Mouse (Mus musculus) lung, embryonic 15.5 days (tissue): Measurements from ENCODE around the gene Thtpa. TPM values are rescaled to one million over a fixed set of nuclear protein-coding genes. Genes with fewer than 3 reads are reported as not detected.

Source experiments
- ATAC-seq: fragments of 200-750 bp; cut with Nextera tagmentation; 2 replicates; pipeline ENCODE4 v1.8.0; 2017; ENCODE audit warnings: moderate number of reproducible peaks, borderline replicate concordance; ENCODE audit not compliant: low FRiP score, low TSS enrichment; ENCODE audit errors: extremely low read depth
- H3K27ac ChIP-seq: fragments of 300-500 bp; sonication (generic); 2 replicates; pipeline ENCODE4 v1.5.1; 2015; ENCODE audit warnings: moderate library complexity, mild to moderate bottlenecking, inconsistent platforms
- H3K27me3 ChIP-seq: fragments of 300-500 bp; sonication (generic); 2 replicates; pipeline ENCODE4 v1.6.1; 2015; ENCODE audit warnings: inconsistent platforms
- H3K36me3 ChIP-seq: fragments of 300-500 bp; sonication (generic); 2 replicates; pipeline ENCODE4 v1.6.1; 2015; ENCODE audit warnings: inconsistent platforms
- H3K4me1 ChIP-seq: fragments of 300-500 bp; sonication (generic); 2 replicates; pipeline ENCODE4 v1.6.1; 2015; ENCODE audit warnings: inconsistent platforms
- H3K4me2 ChIP-seq: fragments of 300-500 bp; sonication (generic); 2 replicates; pipeline ENCODE4 v1.6.1; 2015; ENCODE audit warnings: inconsistent platforms, mild to moderate bottlenecking, moderate library complexity
- H3K4me3 ChIP-seq: fragments of 300-500 bp; sonication (generic); 2 replicates; pipeline ENCODE4 v1.5.1; 2015; ENCODE audit warnings: mild to moderate bottlenecking, inconsistent platforms
- H3K9ac ChIP-seq: fragments of 300-500 bp; sonication (generic); 2 replicates; pipeline ENCODE4 v1.6.1; 2015; ENCODE audit warnings: inconsistent platforms
- H3K9me3 ChIP-seq: fragments of 300-500 bp; sonication (generic); 2 replicates; pipeline ENCODE4 v1.6.1; 2016; ENCODE audit warnings: inconsistent platforms
- WGBS: fragments of 180-500 bp; shearing (Covaris S2); methylation state at CpG from one replicate; pipeline ENCODE4 v1.1.7; 2015; 5-methylcytosine and 5-hydroxymethylcytosine counted together
- polyA plus RNA-seq: library from polyadenylated mRNA; unstranded; fragments of >200 nt; fragmentation: Nextera tagmentation; extraction: Ambion mirVana; gene quantifications from 2 replicates; pipeline ENCODE4 v1.2.1, GENCODE M21; 2015

The Thtpa gene
- polyA plus RNA-seq, 1 experiment from 2014 or later: 22.0 TPM

DNA sequence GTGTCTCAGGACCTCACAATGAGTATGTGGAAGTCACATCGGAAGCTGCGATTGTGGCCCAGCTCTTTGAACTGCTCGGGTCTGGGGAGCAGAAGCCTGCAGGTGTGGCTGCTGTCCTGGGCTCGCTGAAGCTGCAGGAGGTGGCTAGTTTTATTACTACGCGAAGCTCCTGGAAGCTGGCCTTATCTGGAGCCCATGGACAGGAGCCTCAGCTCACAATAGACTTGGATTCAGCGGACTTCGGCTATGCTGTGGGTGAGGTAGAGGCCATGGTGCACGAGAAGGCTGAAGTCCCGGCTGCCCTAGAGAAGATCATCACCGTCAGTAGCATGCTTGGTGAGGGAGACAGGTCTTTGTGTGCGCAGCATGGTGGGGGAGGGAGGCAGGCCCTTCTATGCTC lies 1.1 kb downstream of the Thtpa start:
- Histone ChIP-seq H3K4me1 (peaks cover 34% of the 10 kb centered on the region), H3K27ac (no peak overlapping the region), H3K4me2 (peak overlapping the region; percentile 67), H3K9me3 (no peaks in the 10 kb centered on the region), H3K36me3 (peaks cover 3% of the 10 kb centered on the region; the same call in 1 of the 2 replicates), H3K27me3 (no peaks in the 10 kb centered on the region), H3K9ac (peak overlapping the region; percentile 66), H3K4me3 (peak overlapping the region; percentile 72)
- no peak for ATAC-seq
- WGBS: 60% methylated on average over 12 of the region's 12 CpGs

DNA sequence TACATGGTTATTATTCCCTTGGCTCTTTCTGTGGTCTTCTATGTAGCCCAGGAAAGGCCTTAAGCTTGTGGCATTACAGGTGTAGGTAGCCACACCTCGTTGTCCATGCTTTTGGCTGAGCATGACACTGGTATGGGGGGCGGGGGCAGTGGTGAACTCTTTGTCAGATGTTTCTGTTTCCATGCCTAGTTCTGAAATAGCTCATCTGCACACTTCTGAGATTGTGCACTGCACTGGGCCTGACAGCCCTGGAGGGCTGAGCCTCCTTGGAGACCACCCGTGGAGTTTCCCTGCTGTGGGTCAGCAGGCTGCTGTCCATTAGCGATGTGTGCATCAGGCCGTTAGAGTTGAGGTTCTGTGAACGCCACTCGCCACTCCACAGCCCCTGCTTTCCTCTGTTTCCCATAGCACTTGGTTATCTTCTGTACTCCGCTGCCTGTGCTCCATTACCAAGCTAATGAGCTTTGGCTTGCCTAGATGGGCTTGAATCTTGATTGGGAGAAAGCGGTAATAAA lies 2.0 kb downstream of the Thtpa start:
- 51% methylated on average over 9 of the region's 9 CpGs for WGBS
- H3K9ac ChIP-seq: no peak overlapping the region
- no peaks in the 10 kb centered on the region for H3K27me3 ChIP-seq
- H3K36me3 ChIP-seq: peaks cover 8% of the 10 kb centered on the region; the same call in 1 of the 2 replicates
- H3K4me2 ChIP-seq: peak overlapping the region; percentile 22; the same call in 1 of the 2 replicates
- H3K4me3 ChIP-seq: no peak overlapping the region
- no peak overlapping the region for H3K27ac ChIP-seq
- ATAC-seq: no peak
- H3K4me1 ChIP-seq: peaks cover 27% of the 10 kb centered on the region
- no peaks in the 10 kb centered on the region for H3K9me3 ChIP-seq

DNA sequence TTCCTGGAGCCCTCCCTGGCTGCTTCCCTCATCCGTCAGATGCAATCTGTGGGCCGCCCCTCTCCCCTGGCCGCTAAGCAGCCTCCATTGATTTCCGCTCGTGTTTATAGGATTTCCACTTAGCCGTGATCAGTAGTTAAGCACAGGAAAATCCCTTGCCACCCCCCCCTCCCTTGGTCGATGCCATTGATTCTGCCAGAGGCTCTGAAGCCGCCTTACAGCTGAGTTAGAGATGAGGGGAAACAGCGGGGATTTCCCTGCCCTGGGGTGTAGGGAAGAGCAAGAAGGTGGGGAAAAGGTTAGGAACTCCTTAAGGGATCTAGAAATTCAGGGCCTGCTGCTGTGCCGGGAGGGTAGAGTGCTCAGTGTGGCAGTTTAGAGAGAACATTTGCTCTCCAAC lies 3.1 kb downstream of the Thtpa start:
- no peak for ATAC-seq
- 67% methylated on average over 10 of the region's 10 CpGs for whole genome bisulfite sequencing
- Histone ChIP-seq H3K36me3 (peaks cover 8% of the 10 kb centered on the region; the same call in 1 of the 2 replicates), H3K27ac (peak overlapping the region; percentile 61), H3K9ac (no peak overlapping the region), H3K4me3 (no peak overlapping the region), H3K9me3 (no peaks in the 10 kb centered on the region), H3K4me1 (peaks cover 27% of the 10 kb centered on the region), H3K27me3 (no peaks in the 10 kb centered on the region), H3K4me2 (no peak overlapping the region)

DNA sequence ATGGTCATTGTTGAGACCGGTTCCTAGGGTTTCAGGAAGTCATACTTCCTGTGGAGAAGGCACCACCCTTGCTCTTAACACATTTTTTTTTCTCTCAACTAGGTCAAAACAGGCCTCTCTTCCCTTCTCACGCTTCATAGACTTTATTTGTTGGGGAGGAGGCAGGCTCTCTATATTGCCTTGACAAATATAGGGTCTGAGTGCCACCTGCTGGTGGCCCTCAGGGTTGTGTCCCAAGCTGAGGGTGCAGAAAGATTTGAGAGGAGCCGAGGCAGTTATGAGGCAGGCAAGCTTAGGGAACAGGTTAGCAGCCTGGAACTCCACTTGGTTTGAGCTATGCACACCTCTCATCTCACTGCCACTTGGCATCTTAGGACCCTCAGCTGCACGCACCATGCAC lies 3.5 kb downstream of the Thtpa start:
- H3K4me1 ChIP-seq: peaks cover 27% of the 10 kb centered on the region
- H3K4me3 ChIP-seq: no peak overlapping the region
- H3K4me2 ChIP-seq: no peak overlapping the region
- WGBS: 49% methylated on average over 4 of the region's 4 CpGs
- H3K27me3 ChIP-seq: no peaks in the 10 kb centered on the region
- no peak overlapping the region for H3K9ac ChIP-seq
- H3K27ac ChIP-seq: peak overlapping the region; percentile 61
- ATAC-seq: no peak
- no peaks in the 10 kb centered on the region for H3K9me3 ChIP-seq
- H3K36me3 ChIP-seq: peaks cover 8% of the 10 kb centered on the region; the same call in 1 of the 2 replicates

DNA sequence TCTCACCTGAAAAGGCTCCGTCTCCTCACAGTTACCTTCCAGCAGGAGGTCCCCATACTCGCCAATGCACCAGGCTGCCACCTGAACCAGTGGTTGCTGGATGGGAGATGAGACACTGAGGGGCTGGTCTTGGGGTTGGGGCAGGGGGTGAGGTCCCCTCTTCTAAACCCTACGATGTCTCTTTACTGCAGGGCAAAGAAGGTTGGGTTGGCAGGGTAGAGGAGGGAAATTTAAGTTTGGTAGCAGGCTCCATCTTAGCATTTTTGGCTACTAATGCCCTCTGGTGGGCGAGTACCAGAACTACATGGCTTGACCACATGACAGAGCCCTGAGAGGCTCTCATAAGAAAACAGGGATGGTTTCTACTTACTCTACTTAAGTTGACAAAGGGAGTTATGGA lies 7.0 kb downstream of the Thtpa start:
- H3K4me3 ChIP-seq: no peak overlapping the region
- no peak overlapping the region for H3K9ac ChIP-seq
- H3K4me1 ChIP-seq: peaks cover 28% of the 10 kb centered on the region
- no peaks in the 10 kb centered on the region for H3K27me3 ChIP-seq
- no peak overlapping the region for H3K27ac ChIP-seq
- no peak for ATAC-seq
- H3K9me3 ChIP-seq: no peaks in the 10 kb centered on the region
- 51% methylated on average over 4 of the region's 4 CpGs for WGBS
- H3K36me3 ChIP-seq: peaks cover 8% of the 10 kb centered on the region; the same call in 1 of the 2 replicates
- H3K4me2 ChIP-seq: no peak overlapping the region

DNA sequence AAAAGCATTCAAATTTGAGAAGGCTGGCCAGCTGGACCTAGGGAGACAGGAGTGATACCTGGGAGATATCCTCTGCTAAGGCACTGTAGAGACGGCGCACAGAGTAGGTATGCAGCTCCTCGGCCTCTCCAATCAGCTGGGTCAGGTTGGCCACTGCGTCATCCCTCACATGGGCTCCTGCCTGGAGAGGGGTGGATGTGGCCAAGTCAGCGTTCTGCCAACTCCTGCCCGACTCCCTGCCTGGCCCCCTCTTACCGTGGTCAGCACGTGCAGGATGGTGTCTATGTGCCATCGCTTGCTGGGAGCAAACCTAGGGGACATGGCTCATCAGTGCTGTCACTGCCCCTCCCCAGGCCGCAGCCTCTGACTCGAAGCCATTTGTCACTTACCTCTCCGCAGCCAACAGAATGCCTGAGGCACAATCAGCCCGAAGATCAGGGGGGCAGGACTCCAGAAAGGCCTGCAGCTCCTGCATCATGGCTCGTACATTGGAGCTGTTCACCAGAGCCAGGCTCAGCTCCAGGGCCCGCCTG lies 7.7 kb downstream of the Thtpa start:
- H3K36me3 ChIP-seq: peaks cover 8% of the 10 kb centered on the region; the same call in 1 of the 2 replicates
- WGBS: 76% methylated on average over 15 of the region's 15 CpGs
- peaks cover 25% of the 10 kb centered on the region for H3K4me1 ChIP-seq
- H3K27ac ChIP-seq: no peak overlapping the region
- no peak for ATAC-seq
- no peak overlapping the region for H3K4me3 ChIP-seq
- no peak overlapping the region for H3K9ac ChIP-seq
- H3K4me2 ChIP-seq: no peak overlapping the region
- no peaks in the 10 kb centered on the region for H3K9me3 ChIP-seq
- H3K27me3 ChIP-seq: no peaks in the 10 kb centered on the region

DNA sequence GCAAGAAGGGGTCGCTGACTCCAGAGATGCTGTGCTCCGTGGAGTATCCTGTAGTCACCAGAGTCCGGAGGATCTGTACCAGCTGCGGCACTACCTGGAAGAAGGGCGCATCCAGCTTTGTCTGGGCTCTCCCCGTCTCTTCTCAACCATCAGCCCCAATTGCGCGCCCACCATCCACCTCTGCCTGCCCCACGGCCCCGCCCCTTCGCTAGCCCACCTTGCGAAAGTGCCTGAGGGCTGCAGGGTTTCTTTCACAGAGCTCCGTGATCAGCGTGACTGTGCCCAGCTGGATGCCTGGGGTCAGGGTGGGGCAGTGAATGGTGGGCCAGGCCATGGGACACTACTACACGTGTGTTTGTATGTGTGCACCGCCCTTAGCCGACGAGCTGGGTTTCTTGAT lies 9.8 kb downstream of the Thtpa start:
- Histone ChIP-seq H3K4me2 (no peak overlapping the region), H3K9me3 (no peaks in the 10 kb centered on the region), H3K4me1 (peaks cover 27% of the 10 kb centered on the region), H3K4me3 (no peak overlapping the region), H3K27me3 (peaks cover 11% of the 10 kb centered on the region), H3K9ac (no peak overlapping the region), H3K27ac (no peak overlapping the region), H3K36me3 (0 out of 2 replicates have a peak, but pooled peaks cover 5% of the 10 kb centered on the region)
- no peak for ATAC-seq
- WGBS: 83% methylated on average over 18 of the region's 18 CpGs

DNA sequence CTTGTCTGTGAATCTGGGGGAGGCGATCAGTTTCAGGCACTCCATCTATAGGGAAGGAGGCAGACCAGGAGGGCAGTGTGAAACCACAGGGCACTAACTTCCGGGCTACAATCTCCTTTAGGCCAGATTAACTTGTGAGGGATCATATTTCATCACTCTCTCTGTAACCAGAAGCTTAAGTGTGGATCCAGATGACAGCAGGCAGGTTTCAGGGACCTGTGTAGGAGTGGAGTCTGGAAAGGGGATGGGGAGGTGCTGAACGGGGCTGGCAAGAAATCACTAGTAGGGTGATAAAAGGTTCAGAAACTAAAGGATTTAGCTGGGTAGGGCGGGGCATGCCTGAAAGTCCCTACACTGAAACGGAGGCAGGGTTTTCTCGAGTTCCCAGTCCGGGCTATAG lies 10.8 kb downstream of the Thtpa start:
- H3K9ac ChIP-seq: peak overlapping the region; percentile 57; the same call in 1 of the 2 replicates
- 5% methylated on average over 7 of the region's 7 CpGs for WGBS
- no peak for ATAC-seq
- peak overlapping the region; percentile 95 for H3K4me2 ChIP-seq
- peaks cover 21% of the 10 kb centered on the region for H3K27me3 ChIP-seq
- H3K36me3 ChIP-seq: 0 out of 2 replicates have a peak, but pooled peaks cover 5% of the 10 kb centered on the region
- H3K9me3 ChIP-seq: no peaks in the 10 kb centered on the region
- no peak overlapping the region for H3K27ac ChIP-seq
- H3K4me3 ChIP-seq: peak overlapping the region; percentile 46
- H3K4me1 ChIP-seq: peaks cover 29% of the 10 kb centered on the region

DNA sequence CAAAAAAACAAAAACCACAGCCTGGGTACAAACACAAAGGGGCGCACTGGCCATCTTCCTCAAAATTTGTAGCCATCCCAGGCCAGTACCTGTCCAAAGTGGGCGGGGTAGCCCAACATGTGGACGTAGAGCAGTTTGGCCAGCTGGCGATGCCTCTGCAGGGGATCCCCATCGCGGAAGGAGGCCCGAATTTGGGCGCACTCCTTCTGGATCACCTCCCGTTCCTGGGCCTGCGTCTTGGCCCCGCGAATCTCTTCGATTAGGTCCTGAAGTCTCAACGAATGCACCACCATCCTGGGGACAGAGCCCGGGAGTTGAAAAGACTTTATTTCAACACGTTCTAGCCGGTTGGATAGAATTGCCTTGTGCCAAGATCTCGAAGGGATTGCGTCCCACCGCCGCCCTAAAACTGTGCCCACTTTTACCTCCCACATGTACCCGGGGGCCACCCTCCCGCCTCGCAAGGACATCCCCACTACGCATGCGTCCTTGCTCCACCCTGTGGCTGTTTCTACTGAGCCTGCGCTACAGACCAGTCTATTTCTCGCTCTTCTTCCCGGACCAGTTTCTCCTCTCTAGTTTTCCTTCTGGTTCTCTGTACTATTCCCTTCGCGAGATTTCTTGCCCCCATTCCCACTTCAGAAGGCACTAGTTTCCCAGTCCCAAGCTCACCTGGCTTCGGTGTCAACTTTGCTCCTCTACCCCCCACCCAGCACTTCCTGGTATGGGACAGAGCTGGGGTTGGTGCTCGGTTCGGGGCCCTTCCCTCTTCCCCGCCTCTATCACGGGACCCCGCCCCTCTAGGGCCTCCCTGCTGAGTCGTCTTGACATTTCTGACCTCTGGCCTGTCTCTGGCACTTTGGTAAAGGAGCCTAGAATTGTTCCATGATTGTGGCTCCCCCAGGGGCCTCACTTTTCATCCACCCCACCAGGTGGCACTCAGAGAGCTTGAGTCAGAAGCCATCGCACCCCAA lies 11.5 kb downstream of the Thtpa start, which contains the start of gene Ap1g2:
Gene Ap1g2, minus strand, starts transcription at position 758 of the 974 bp plus-strand sequence.
- Histone ChIP-seq H3K9ac (peak within 1 kb of the TSS; percentile 57), H3K4me2 (peak within 1 kb of the TSS; percentile 95), H3K4me1 (peaks cover 29% of the 10 kb centered on the region), H3K4me3 (peak within 1 kb of the TSS; percentile 46), H3K27me3 (peaks cover 29% of the 10 kb centered on the region), H3K36me3 (0 out of 2 replicates have a peak, but pooled peaks cover 1% of the 10 kb centered on the region), H3K27ac (peak within 1 kb of the TSS; percentile 64; the same call in 1 of the 2 replicates), H3K9me3 (no peaks in the 10 kb centered on the region)
- ATAC-seq: peak; percentile 76
- WGBS: under 1% methylated on average over 39 of the region's 39 CpGs

DNA sequence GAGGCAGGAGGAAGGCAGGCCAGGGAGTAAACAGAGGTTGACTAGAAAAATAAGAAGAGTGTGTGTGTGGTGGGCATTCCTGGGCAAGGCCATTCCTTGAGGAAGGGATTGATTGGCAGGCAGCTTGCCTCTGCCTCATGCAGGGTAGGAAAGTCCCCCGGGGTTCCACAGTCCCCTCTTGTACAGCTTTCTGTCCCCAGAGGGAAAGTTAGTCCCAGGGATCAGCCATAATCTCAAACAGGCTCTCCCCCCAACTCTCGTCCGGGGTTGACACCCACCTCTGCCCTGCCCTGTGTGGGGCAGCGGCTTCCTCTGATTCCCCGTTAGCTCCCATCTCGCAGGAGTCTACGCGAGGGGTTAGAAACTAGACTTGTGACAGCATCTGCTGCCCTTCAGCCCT lies 12.4 kb downstream of the Thtpa start:
- no peak overlapping the region for H3K4me2 ChIP-seq
- peaks cover 37% of the 10 kb centered on the region for H3K27me3 ChIP-seq
- WGBS: 67% methylated on average over 8 of the region's 8 CpGs
- H3K36me3 ChIP-seq: no peaks in the 10 kb centered on the region
- no peak overlapping the region for H3K9ac ChIP-seq
- H3K4me3 ChIP-seq: no peak overlapping the region
- H3K9me3 ChIP-seq: no peaks in the 10 kb centered on the region
- ATAC-seq: no peak
- H3K27ac ChIP-seq: no peak overlapping the region
- peaks cover 29% of the 10 kb centered on the region for H3K4me1 ChIP-seq

DNA sequence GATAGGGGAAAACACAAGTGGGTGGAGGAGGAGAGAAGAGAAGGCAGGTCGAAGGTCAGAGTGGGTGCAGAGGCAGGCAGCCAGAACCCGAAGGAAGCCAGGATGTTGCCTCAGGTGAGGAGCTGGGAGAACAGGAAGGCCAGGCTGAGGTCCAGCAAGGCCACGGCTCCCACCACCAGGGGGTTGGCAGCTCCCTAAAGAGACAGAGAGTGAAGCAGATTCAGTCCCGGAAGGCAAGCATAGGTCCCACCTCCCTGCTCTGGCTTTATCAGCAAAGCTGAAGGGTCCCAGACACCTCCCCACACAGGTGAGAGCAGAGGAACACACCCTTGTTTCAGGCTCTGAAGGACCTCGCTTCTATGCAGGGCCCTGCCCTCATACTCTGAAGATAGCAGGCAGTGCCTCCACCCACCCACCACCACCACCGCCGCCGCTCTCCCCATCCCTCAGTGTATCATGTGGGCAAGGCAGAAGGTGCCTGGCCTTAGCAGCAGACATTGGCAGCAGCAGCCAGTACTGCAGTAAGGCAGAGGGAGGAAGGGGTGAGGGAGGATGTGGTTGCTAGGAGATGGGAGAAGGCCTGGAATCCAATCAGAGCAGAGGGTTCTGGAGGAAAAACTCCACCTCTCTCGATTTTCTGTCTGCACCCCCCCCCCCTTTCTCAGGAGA lies 13.8 kb downstream of the Thtpa start:
- ATAC-seq: no peak
- WGBS: 35% methylated on average over 9 of the region's 9 CpGs
- Histone ChIP-seq H3K27ac (no peak overlapping the region), H3K4me3 (no peak overlapping the region), H3K27me3 (peaks cover 44% of the 10 kb centered on the region), H3K36me3 (no peaks in the 10 kb centered on the region), H3K4me2 (no peak overlapping the region), H3K4me1 (peaks cover 29% of the 10 kb centered on the region), H3K9ac (no peak overlapping the region), H3K9me3 (no peaks in the 10 kb centered on the region)
